Mouse (Mus musculus) forebrain, postnatal 0 days (tissue): ENCODE data around the gene Gm5105. TPM values are rescaled to one million over a fixed set of nuclear protein-coding genes. Genes with fewer than 3 reads are reported as not detected.

Experiments used
- ATAC-seq: fragments of 200-750 bp; cut with Nextera tagmentation; 2 replicates; pipeline ENCODE4 v1.8.0; 2017; ENCODE audit warnings: mild to moderate bottlenecking, moderate library complexity
- DNase-seq: peaks from one replicate; pipeline ENCODE4 v3.0.0-alpha.2; 2015
- H3K27ac ChIP-seq: fragments of 300-500 bp; sonication (generic); 2 replicates; pipeline ENCODE4 v1.5.1; 2014; ENCODE audit warnings: low read depth, mild to moderate bottlenecking, antibody characterized with exemption, low read length, moderate library complexity, mixed read lengths
- H3K27me3 ChIP-seq: fragments of 300-500 bp; sonication (generic); 2 replicates; pipeline ENCODE4 v1.6.1; 2014; ENCODE audit warnings: mild to moderate bottlenecking, low read length, mixed read lengths; ENCODE audit not compliant: insufficient read depth
- H3K36me3 ChIP-seq: fragments of 300-500 bp; sonication (generic); 2 replicates; pipeline ENCODE4 v1.6.1; 2014; ENCODE audit warnings: mild to moderate bottlenecking, moderate library complexity; ENCODE audit not compliant: insufficient read depth
- H3K4me1 ChIP-seq: fragments of 300-500 bp; sonication (generic); 2 replicates; pipeline ENCODE4 v1.6.1; 2014; ENCODE audit warnings: antibody characterized with exemption; ENCODE audit not compliant: insufficient read depth
- H3K4me2 ChIP-seq: fragments of 300-500 bp; sonication (generic); 2 replicates; pipeline ENCODE4 v1.6.1; 2014; ENCODE audit warnings: low read depth, mild to moderate bottlenecking, moderate library complexity
- H3K4me3 ChIP-seq: fragments of 300-500 bp; sonication (generic); 2 replicates; pipeline ENCODE4 v1.5.1; 2014; ENCODE audit warnings: low read depth, low read length, mixed read lengths
- H3K9ac ChIP-seq: fragments of 300-500 bp; sonication (generic); 2 replicates; pipeline ENCODE4 v1.6.1; 2014; ENCODE audit warnings: mild to moderate bottlenecking
- H3K9me3 ChIP-seq: fragments of 300-500 bp; sonication (generic); 2 replicates; pipeline ENCODE4 v1.6.1; 2016; ENCODE audit warnings: low read length
- CTCF ChIP-seq: sonication (generic); IDR thresholded peaks from 2 replicates; pipeline ENCODE4 v1.5.1; 2016; ENCODE audit warnings: antibody characterized with exemption, control low read depth, low read depth
- WGBS: fragments of 180-500 bp; shearing (Covaris S2); extraction: QIAGEN DNeasy Blood & Tissue Kit; methylation state at CpG from one replicate; pipeline ENCODE4 v1.1.7; 2014; 5-methylcytosine and 5-hydroxymethylcytosine counted together
- polyA plus RNA-seq: library from polyadenylated mRNA; unstranded; fragments of >200 nt; fragmentation: Nextera tagmentation; extraction: Ambion mirVana; gene quantifications from 2 replicates; pipeline ENCODE4 v1.2.1, GENCODE M21; 2015
- total RNA-seq: library from RNA; depleted of rRNA; stranded (reverse); fragments of >200 nt; gene quantifications from 2 replicates; pipeline ENCODE4 v1.2.3, GENCODE M21; 2014; rRNA removed

Gene Gm5105
- total RNA-seq: 0.15 and 0.38 TPM in 2 replicates
- polyA plus RNA-seq: 0.15 TPM in 2 replicates

DNA sequence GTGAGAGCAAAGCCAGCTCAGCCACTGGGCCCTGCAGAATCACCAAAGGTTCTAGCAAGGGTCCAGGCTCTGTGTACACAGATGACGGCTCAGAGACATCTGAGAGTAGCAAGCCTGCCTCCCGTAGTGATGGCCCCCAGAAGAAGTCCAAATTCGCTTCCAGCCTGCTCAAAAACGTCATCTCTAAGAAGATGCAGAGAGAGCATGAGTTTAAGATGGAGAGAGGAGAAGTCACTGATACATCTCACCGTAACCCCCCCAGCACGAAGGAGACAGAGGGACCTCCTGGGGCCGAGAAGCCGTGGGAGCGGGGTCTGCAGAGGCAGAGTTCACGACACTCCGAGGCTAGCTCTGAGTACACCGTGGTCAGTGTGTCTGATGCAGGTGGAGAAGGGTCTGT, at the start of gene Gm5105:
TSS of gene Gm5105 (minus strand) at position 101 of the 400 bp plus-strand sequence.
- peaks cover 17% of the 10 kb centered on the region for H3K4me1 ChIP-seq
- H3K27me3 ChIP-seq: no peaks in the 10 kb centered on the region
- no peak within 1 kb of the TSS for H3K9ac ChIP-seq
- H3K27ac ChIP-seq: peak within 1 kb of the TSS; percentile 54; the same call in 1 of the 2 replicates
- H3K4me2 ChIP-seq: 0 out of 2 replicates have a peak within 1 kb of the TSS, but pooled peaks have one; percentile 3
- ATAC-seq (no peak), DNase-seq (no peak)
- H3K4me3 ChIP-seq: no peak within 1 kb of the TSS
- 94% methylated on average over 12 of the region's 12 CpGs for WGBS
- H3K36me3 ChIP-seq: no peaks in the 10 kb centered on the region
- H3K9me3 ChIP-seq: no peaks in the 10 kb centered on the region
- no peak for TF ChIP-seq CTCF

DNA sequence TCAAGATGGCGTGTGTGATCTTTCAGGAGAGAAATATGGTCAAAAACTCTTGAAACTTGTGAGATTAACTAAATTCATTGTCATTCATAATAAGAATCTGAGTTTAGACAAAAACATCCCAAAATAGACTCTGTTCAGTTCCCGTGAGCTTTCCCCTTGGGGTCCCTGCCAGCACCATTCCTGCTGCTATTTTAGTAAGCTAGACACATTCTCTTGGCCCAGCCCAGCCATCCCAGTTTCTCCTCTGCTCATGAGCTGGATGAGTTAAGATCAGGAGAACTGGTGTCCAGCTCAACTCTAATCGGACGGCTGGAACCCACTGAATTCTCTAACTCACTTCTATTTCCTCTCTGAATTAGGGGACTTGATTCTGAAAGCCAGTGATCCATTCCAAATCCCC, 49.7 kb upstream of the Gm5105 start:
- no peak for TF ChIP-seq CTCF
- Histone ChIP-seq H3K4me2 (no peak overlapping the region), H3K27ac (no peak overlapping the region), H3K4me1 (no peaks in the 10 kb centered on the region), H3K9me3 (no peaks in the 10 kb centered on the region), H3K4me3 (no peak overlapping the region), H3K9ac (no peak overlapping the region), H3K27me3 (no peaks in the 10 kb centered on the region), H3K36me3 (no peaks in the 10 kb centered on the region)
- 82% methylated on average over 4 of the region's 4 CpGs for WGBS
- DNase-seq (no peak), ATAC-seq (no peak)

- no peaks in the 10 kb centered on the region for H3K36me3 ChIP-seq
- H3K27me3 ChIP-seq: no peaks in the 10 kb centered on the region
- H3K9me3 ChIP-seq: no peaks in the 10 kb centered on the region
- no peak overlapping the region for H3K9ac ChIP-seq
- no peak for DNase-seq
- no peak overlapping the region for H3K4me3 ChIP-seq
- ATAC-seq: no peak
- 87% methylated on average over 17 of the region's 17 CpGs for WGBS
- no peak for TF ChIP-seq CTCF
- H3K27ac ChIP-seq: no peak overlapping the region
- H3K4me1 ChIP-seq: no peaks in the 10 kb centered on the region
- H3K4me2 ChIP-seq: no peak overlapping the region
Observed at GRCm38 (mm10) chr3:138114106-138114505, 46.9 kb upstream of the Gm5105 start.

DNA sequence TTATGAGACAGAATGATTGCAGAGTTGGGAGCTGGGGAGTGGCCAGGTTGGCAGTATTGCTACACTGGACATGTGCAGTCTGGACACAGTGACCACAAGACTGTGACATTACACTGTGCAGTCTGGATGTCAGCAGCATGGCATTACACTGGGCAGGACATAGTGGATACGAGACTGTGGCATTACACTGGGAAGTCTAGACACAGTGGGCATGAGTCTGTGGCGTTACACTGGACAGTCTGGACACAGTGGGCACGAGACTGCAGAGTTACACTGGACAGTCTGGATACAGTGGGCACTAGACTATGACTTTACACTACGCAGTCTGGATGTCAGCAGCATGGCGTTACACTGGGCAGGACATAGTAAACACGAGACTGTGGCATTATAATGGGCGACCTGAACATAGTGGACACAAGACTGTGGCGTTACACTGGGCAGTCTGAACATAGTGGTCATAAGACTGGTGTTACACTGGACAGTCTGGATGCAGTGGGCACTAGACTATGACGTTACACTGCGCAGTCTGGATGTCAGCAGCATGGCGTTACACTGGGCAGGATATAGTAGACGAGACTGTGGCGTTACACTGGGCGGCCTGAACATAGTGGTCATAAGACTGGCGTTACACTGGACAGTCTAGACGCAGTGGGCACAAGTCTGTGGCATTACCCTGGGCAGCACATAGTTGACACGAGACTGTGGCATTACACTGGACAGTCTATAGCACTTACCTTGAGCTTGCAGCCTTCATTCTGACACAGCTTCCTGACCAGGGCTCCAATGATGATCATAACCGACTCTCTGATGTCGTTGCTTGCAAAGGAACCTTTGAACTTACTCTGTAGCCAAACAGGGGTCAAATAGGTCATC, 44.0 kb upstream of the Gm5105 start:
- 94% methylated on average over 19 of the region's 19 CpGs for WGBS
- ATAC-seq: no peak
- H3K4me2 ChIP-seq: no peak overlapping the region

GRCm38 (mm10) chr3:138106887-138107286, 39.7 kb upstream of the Gm5105 start:
- no peak for TF ChIP-seq CTCF
- WGBS: 93% methylated on average over 10 of the region's 10 CpGs

More for the DNA sequence above, 44.0 kb upstream of the Gm5105 start:
- H3K36me3 ChIP-seq: no peaks in the 10 kb centered on the region
- no peak for DNase-seq
- TF ChIP-seq CTCF: no peak
- H3K4me1 ChIP-seq: no peaks in the 10 kb centered on the region
- no peak overlapping the region for H3K27ac ChIP-seq
- no peaks in the 10 kb centered on the region for H3K27me3 ChIP-seq
- no peak overlapping the region for H3K9ac ChIP-seq
- H3K9me3 ChIP-seq: no peaks in the 10 kb centered on the region
- no peak overlapping the region for H3K4me3 ChIP-seq

DNA sequence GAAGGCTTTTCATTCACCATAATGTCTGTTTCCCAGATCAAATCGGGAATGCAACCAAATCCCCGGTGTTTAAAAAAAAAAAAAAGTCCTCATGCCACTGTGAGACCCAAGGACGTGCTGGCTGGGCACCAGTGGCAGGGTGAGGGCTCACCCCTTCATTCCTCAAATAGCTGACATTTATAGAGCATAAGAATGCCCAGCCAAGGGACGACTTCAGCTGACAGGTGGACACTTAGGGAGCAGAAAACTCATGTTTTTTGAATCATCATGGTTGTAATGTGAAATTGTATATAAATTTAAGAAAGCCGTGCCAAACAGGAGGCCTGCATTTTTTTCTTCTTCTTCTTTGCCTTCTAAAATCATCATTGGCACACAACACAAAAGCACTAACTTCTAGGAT, 37.9 kb upstream of the Gm5105 start:
- TF ChIP-seq CTCF: no peak
- ATAC-seq: no peak
- no peak for DNase-seq
- WGBS: 56% methylated on average over 5 of the region's 5 CpGs
- no peak overlapping the region for H3K4me3 ChIP-seq
- no peaks in the 10 kb centered on the region for H3K4me1 ChIP-seq
- no peaks in the 10 kb centered on the region for H3K27me3 ChIP-seq
- no peaks in the 10 kb centered on the region for H3K9me3 ChIP-seq
- no peak overlapping the region for H3K9ac ChIP-seq
- H3K4me2 ChIP-seq: no peak overlapping the region
- peak overlapping the region; percentile 40; the same call in 1 of the 2 replicates for H3K27ac ChIP-seq
- H3K36me3 ChIP-seq: no peaks in the 10 kb centered on the region

More at GRCm38 (mm10) chr3:138106887-138107286, 39.7 kb upstream of the Gm5105 start:
- no peak for DNase-seq
- Histone ChIP-seq H3K9ac (no peak overlapping the region), H3K4me3 (no peak overlapping the region), H3K36me3 (no peaks in the 10 kb centered on the region), H3K27me3 (no peaks in the 10 kb centered on the region), H3K4me2 (no peak overlapping the region), H3K4me1 (no peaks in the 10 kb centered on the region), H3K9me3 (no peaks in the 10 kb centered on the region), H3K27ac (no peak overlapping the region)
- no peak for ATAC-seq

GRCm38 (mm10) chr3:138103690-138104089, 36.5 kb upstream of the Gm5105 start:
- no peaks in the 10 kb centered on the region for H3K27me3 ChIP-seq
- no peak for TF ChIP-seq CTCF
- H3K4me2 ChIP-seq: no peak overlapping the region
- no peaks in the 10 kb centered on the region for H3K4me1 ChIP-seq
- no peak overlapping the region for H3K27ac ChIP-seq
- no peaks in the 10 kb centered on the region for H3K9me3 ChIP-seq
- no peak for DNase-seq
- 91% methylated on average over 4 of the region's 4 CpGs for WGBS
- H3K4me3 ChIP-seq: no peak overlapping the region
- no peak overlapping the region for H3K9ac ChIP-seq
- no peaks in the 10 kb centered on the region for H3K36me3 ChIP-seq
- ATAC-seq: no peak
